Mouse (Mus musculus) heart, embryonic 10.5 days (tissue): Measurements from ENCODE around the gene Tmem115. TPM values are rescaled to one million over a fixed set of nuclear protein-coding genes. Genes with fewer than 3 reads are reported as not detected.

Experiments used
- DNase-seq: peaks from one replicate; pipeline ENCODE4 v3.0.0-alpha.2; 2017; ENCODE audit warnings: low spot score
- H3K27ac ChIP-seq: fragments of 300-500 bp; sonication (generic); 2 replicates; pipeline ENCODE4 v1.5.1; 2016; ENCODE audit warnings: mild to moderate bottlenecking
- H3K27me3 ChIP-seq: fragments of 300-500 bp; sonication (generic); 2 replicates; pipeline ENCODE4 v1.6.1; 2016; ENCODE audit warnings: mild to moderate bottlenecking; ENCODE audit not compliant: poor library complexity, insufficient read depth, severe bottlenecking
- H3K36me3 ChIP-seq: fragments of 300-500 bp; sonication (generic); 2 replicates; pipeline ENCODE4 v1.6.1; 2016; ENCODE audit warnings: mild to moderate bottlenecking, moderate library complexity
- H3K4me1 ChIP-seq: fragments of 300-500 bp; sonication (generic); 2 replicates; pipeline ENCODE4 v1.6.1; 2016; ENCODE audit warnings: mild to moderate bottlenecking
- H3K4me3 ChIP-seq: fragments of 300-500 bp; sonication (generic); 2 replicates; pipeline ENCODE4 v1.5.1; 2016; ENCODE audit warnings: mild to moderate bottlenecking, moderate library complexity
- H3K9me3 ChIP-seq: fragments of 300-500 bp; sonication (generic); 2 replicates; pipeline ENCODE4 v1.6.1; 2016; ENCODE audit warnings: mild to moderate bottlenecking, moderate library complexity
- WGBS: fragments of 180-500 bp; shearing (Covaris S2); methylation state at CpG from one replicate; pipeline ENCODE4 v1.1.7; 2016; 5-methylcytosine and 5-hydroxymethylcytosine counted together
- polyA plus RNA-seq: library from polyadenylated mRNA; unstranded; fragments of >200 nt; fragmentation: Nextera tagmentation; extraction: Ambion mirVana; gene quantifications from 2 replicates; pipeline ENCODE4 v1.2.1, GENCODE M21; 2016

The Tmem115 gene
- polyA plus RNA-seq, 1 experiment from 2014 or later = 46.8 TPM

DNA sequence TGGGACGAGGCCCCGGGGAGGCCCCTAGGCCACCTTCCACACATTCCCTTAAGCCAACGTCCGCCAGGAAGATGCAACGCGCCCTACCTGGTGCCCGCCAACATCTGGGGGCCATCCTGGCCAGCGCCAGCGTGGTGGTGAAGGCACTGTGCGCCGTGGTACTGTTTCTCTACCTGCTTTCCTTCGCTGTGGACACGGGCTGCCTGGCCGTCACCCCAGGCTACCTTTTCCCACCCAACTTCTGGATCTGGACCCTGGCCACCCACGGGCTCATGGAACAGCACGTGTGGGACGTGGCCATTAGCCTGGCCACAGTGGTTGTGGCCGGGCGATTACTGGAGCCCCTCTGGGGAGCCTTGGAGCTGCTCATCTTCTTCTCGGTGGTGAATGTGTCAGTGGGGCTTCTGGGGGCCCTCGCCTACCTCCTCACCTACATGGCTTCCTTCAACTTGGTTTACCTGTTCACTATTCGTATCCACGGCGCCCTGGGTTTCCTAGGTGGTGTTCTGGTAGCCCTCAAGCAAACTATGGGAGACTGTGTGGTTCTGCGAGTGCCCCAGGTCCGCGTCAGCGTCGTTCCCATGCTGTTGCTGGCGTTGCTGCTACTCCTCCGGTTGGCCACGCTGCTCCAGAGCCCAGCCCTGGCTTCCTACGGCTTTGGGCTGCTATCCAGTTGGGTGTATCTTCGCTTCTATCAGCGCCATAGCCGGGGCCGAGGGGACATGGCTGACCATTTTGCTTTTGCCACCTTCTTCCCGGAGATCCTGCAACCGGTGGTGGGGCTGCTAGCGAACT is 860 bp downstream of the Tmem115 start:
- peak overlapping the region; percentile 88 for H3K4me3 ChIP-seq
- no peak for DNase-seq
- peak overlapping the region; percentile 92 for H3K27ac ChIP-seq
- peaks cover 31% of the 10 kb centered on the region for H3K36me3 ChIP-seq
- 1% methylated on average over 40 of the region's 40 CpGs for WGBS
- H3K4me1 ChIP-seq = peaks cover 36% of the 10 kb centered on the region
- H3K27me3 ChIP-seq = 0 out of 2 replicates have a peak, but pooled peaks cover 2% of the 10 kb centered on the region
- no peaks in the 10 kb centered on the region for H3K9me3 ChIP-seq

DNA sequence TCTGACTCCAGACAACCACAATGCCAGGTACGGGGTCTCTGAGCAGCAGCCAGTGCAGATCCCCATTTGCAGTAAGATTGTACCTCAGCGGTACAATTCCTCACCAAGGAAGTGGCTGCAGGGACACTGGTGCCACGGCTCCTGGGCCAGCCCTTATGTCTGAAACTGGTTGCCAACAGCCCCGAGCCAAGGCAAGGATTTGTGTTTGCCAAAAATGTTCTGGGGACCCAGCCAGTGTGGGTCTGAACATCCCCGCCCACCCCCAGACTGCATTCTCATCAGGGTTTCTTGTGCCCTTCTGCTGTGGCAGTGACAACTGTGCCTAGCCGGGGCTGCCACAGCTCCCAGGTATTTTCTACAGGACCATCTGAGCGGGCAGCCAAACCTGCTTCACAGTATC is 4.5 kb downstream of the Tmem115 start:
- Histone ChIP-seq H3K27me3 (no peaks in the 10 kb centered on the region), H3K4me1 (peaks cover 58% of the 10 kb centered on the region), H3K27ac (no peak overlapping the region), H3K4me3 (no peak overlapping the region), H3K9me3 (no peaks in the 10 kb centered on the region), H3K36me3 (peaks cover 39% of the 10 kb centered on the region)
- WGBS = 87% methylated on average over 7 of the region's 7 CpGs
- DNase-seq = no peak

DNA sequence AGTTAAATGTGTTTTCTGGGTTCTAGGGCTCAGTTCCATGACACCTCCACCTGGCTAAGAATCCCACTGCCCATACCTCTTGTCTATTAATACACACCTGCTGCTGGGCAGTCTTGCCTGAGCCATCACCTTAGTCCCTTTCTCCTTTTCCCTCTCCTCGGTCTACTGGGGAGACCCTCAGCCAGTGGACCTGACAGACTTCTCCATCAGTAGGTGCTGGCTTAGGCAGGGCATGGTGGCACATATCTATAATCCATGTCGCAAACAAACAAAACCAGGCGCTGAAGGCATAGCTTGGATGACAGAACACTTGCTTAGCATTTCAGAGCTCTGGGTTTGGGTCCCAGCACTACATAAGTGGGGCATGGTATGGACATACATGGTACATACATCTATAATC is 5.0 kb downstream of the Tmem115 start:
- Histone ChIP-seq H3K36me3 (peaks cover 44% of the 10 kb centered on the region), H3K4me1 (peaks cover 60% of the 10 kb centered on the region), H3K27me3 (no peaks in the 10 kb centered on the region)

DNA sequence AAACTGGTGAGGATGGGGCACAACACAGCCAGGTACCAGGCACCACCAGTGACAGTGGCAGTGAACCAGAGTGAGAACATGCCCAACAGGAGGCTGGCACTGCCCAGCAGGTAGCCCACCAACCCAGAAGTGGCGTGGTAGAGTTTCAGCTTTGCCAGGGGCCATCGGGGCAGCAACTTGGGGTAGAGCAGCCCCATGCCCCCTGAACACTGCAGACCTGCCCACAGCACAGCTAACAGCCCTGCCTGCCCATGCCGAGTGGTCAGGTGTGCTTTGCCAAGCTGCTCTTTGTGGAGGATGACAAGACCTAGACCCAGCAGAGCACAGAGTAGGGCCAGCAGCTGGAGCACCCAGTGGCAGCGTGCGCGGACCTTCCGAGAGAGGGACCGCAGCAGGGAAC is 6.2 kb downstream of the Tmem115 start:
- no peak overlapping the region for H3K4me3 ChIP-seq
- no peaks in the 10 kb centered on the region for H3K27me3 ChIP-seq
- peaks cover 52% of the 10 kb centered on the region for H3K4me1 ChIP-seq
- peaks cover 55% of the 10 kb centered on the region for H3K36me3 ChIP-seq
- no peaks in the 10 kb centered on the region for H3K9me3 ChIP-seq
- 94% methylated on average over 8 of the region's 8 CpGs for WGBS
- H3K27ac ChIP-seq = no peak overlapping the region
- no peak for DNase-seq

More for the DNA sequence above, 5.0 kb downstream of the Tmem115 start:
- Histone ChIP-seq H3K27ac (no peak overlapping the region), H3K9me3 (no peaks in the 10 kb centered on the region), H3K4me3 (no peak overlapping the region)
- WGBS = 88% methylated on average over 3 of the region's 3 CpGs
- DNase-seq = no peak

DNA sequence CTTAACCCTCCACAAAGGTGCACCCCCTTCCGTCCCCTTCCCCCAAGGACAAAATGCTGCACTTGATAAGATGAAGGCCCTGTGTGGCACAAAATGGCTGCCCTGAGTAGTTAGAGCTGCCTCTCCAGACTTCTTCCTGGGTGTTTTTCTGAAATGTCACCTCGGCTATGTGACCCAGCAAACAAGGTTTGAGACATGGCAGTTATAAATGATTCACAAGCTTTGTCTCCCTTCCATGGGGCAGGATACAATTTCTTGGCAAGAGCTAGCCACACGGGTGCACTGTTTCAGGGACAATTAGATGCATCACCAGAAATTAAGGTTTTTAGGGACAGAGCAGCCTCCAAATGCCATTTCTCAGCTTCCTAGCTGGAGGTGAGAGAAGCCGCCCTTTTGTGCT is 6.7 kb downstream of the Tmem115 start:
- peaks cover 60% of the 10 kb centered on the region for H3K36me3 ChIP-seq
- H3K4me1 ChIP-seq = peaks cover 51% of the 10 kb centered on the region

DNA sequence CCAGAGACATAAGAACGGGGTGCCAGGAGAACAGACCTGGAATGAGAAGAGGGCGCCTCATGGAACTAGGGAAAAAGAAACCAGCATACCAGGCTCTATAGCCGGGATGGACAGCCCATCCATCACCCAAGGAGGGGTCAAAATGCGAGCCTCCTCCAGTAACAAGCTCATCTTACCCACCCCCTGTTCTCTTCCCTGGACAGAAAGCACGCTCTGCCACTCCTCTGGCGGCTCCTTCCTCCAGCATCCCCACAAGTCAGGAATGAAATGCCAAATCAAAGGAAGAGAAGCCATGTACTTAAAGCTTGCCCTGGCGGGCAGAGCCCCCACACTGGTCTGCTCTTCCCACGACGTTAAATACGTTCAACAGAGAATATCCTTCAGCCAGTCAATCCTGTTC is 7.3 kb downstream of the Tmem115 start:
- peaks cover 48% of the 10 kb centered on the region for H3K4me1 ChIP-seq
- DNase-seq = no peak
- no peaks in the 10 kb centered on the region for H3K9me3 ChIP-seq
- no peaks in the 10 kb centered on the region for H3K27me3 ChIP-seq
- H3K4me3 ChIP-seq = peak overlapping the region; percentile 78
- peaks cover 60% of the 10 kb centered on the region for H3K36me3 ChIP-seq
- H3K27ac ChIP-seq = 0 out of 2 replicates have a peak overlapping the region, but pooled peaks have one; percentile 86
- WGBS = 39% methylated on average over 10 of the region's 10 CpGs

More for the DNA sequence above, 6.7 kb downstream of the Tmem115 start:
- H3K27ac ChIP-seq = no peak overlapping the region
- WGBS = 71% methylated on average over 4 of the region's 4 CpGs
- no peaks in the 10 kb centered on the region for H3K27me3 ChIP-seq
- DNase-seq = no peak
- no peak overlapping the region for H3K4me3 ChIP-seq
- H3K9me3 ChIP-seq = no peaks in the 10 kb centered on the region

DNA sequence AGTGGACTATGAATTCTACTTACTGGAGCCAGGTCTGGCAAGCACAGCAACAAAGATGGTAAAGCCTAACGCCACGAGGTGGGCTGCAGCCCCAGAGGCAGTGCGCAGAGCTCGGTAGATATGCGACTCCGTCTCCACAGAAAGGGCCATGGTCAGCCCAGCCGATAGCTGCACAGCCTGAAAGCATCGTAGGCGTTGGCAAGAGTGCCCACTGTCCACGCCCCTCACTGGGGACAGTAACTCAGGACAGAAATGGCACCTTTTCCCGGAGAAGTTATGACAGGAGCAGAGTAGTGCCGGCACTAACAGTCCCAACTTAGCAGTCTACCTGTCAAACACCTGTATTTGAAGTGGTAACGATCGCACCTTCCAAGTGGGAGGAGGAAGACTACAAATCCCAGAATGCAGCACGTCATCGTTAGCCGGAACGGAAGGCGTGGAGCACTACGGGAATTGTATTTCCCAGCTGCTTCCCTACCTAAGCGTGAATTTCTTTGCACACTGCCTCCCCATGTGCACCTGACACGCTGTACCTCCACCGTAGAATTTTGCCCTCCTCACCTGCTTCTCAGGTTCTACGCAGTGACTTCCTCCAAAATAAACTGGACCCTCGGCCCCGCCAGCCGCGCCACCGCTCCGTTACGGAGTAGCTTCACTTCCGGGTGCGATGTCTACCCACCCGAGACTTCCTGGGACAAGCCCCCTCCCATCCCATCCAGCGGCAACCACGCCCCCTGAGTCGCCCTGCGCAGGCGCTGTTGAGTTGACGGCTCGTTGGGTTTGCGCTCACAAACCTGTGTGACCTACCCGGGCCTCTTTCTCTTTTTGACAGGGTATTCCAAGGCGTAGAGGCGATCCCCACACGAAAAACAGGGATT is 8.0 kb downstream of the Tmem115 start, which contains the start of the genes Cyb561d2 and Nprl2:
TSS of gene Cyb561d2 (minus strand) at position 720 of the 878 bp plus-strand sequence.
TSS of gene Nprl2 (plus strand) at position 753 of the 878 bp plus-strand sequence.
- Histone ChIP-seq H3K36me3 (peaks cover 58% of the 10 kb centered on the region), H3K4me3 (peak within 1 kb of the TSS; percentile 78), H3K27me3 (no peaks in the 10 kb centered on the region), H3K27ac (peak within 1 kb of the TSS; percentile 86), H3K9me3 (no peaks in the 10 kb centered on the region), H3K4me1 (peaks cover 46% of the 10 kb centered on the region)
- WGBS = under 1% methylated on average over 46 of the region's 46 CpGs
- peak; percentile 98 for DNase-seq

DNA sequence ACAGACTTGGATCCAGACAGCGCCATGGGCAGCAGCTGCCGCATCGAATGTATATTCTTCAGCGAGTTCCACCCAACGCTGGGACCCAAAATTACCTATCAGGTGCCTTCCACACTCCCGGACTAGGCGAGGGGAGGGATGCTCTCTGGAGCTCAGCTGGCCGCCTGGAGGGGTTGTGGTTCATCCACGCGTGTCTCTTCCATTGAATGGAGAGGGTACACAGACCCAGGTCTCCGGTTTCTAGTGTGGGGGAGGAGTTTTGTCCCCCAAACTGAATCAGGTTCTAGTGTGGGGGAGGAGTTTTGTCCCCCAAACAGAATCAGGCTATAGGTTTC is 8.6 kb downstream of the Tmem115 start:
- H3K36me3 ChIP-seq = peaks cover 52% of the 10 kb centered on the region
- H3K27ac ChIP-seq = peak overlapping the region; percentile 86

DNA sequence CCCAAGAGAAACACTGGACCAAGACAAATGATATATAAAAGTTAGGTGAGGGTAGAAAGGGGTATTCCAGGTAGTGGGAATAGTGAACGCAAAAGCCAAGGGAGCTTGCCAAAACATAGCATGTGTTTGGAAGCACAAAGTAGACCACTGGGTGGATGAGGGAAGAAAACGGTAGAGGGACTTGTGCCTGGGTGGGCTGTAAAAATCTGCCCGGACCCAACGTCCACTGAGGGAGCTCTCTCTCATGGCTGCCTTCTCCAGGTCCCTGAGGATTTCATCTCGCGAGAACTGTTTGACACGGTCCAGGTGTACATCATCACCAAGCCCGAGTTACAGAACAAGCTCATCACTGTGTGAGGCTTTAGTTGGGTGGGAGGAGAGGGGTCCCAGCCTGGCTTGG is 9.0 kb downstream of the Tmem115 start:
- 46% methylated on average over 8 of the region's 8 CpGs for WGBS
- Histone ChIP-seq H3K36me3 (peaks cover 48% of the 10 kb centered on the region), H3K27me3 (peaks cover 5% of the 10 kb centered on the region; the same call in 1 of the 2 replicates), H3K4me1 (peaks cover 46% of the 10 kb centered on the region), H3K9me3 (no peaks in the 10 kb centered on the region), H3K27ac (peak overlapping the region; percentile 86), H3K4me3 (peak overlapping the region; percentile 78)
- DNase-seq = no peak

More for the DNA sequence above, 8.6 kb downstream of the Tmem115 start:
- WGBS = 3% methylated on average over 11 of the region's 11 CpGs
- Histone ChIP-seq H3K4me3 (peak overlapping the region; percentile 78), H3K4me1 (peaks cover 46% of the 10 kb centered on the region), H3K9me3 (no peaks in the 10 kb centered on the region), H3K27me3 (0 out of 2 replicates have a peak, but pooled peaks cover under 1% of the 10 kb centered on the region)
- no peak for DNase-seq

DNA sequence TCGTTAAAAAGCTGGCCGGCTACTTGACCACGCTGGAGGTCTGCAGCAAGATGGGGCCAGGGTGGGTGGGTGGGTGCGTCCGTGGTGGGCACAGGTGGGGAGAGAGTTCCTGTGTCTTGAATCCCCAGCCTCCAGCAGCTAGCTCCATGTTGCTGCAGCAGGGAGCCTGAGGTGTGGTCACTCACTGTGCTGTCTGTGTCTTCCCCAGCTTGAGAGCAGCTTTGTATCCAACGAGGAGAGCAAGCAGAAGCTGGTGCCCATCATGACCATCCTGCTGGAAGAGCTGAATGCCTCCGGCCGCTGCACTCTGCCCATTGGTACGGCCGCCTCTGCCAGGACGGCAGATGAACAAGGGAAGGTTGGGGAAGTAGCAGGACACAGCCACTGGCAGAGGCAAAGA is 9.6 kb downstream of the Tmem115 start:
- H3K4me1 ChIP-seq = peaks cover 49% of the 10 kb centered on the region
- H3K4me3 ChIP-seq = peak overlapping the region; percentile 78
- 85% methylated on average over 11 of the region's 11 CpGs for WGBS

DNA sequence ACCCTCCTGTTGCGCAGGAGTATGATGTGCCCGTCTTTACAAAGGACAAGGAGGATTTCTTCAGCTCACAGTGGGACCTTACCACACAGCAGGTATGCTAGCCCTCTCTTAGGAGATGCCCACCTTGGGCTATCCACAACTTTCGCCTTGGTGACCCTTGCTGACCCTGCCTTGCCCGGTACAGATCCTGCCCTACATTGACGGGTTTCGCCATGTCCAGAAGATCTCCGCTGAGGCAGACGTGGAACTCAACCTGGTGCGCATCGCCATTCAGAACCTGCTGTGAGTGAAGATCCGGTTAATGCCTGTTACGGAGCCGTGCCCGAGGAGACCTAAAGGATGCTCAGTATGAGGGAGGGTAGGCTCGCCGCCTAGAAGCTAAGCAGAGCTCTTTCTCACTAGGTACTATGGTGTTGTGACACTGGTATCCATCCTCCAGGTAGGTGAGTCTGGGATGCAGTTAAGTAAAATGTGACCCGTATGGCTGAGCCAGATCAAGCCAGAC is 10.5 kb downstream of the Tmem115 start:
- peaks cover 33% of the 10 kb centered on the region for H3K36me3 ChIP-seq
- no peak overlapping the region for H3K27ac ChIP-seq
- peaks cover 49% of the 10 kb centered on the region for H3K4me1 ChIP-seq
- no peaks in the 10 kb centered on the region for H3K9me3 ChIP-seq
- no peak for DNase-seq
- WGBS = 92% methylated on average over 17 of the region's 17 CpGs
- peaks cover 20% of the 10 kb centered on the region for H3K27me3 ChIP-seq
- no peak overlapping the region for H3K4me3 ChIP-seq

More for the DNA sequence above, 9.6 kb downstream of the Tmem115 start:
- Histone ChIP-seq H3K27me3 (peaks cover 10% of the 10 kb centered on the region; the same call in 1 of the 2 replicates), H3K36me3 (peaks cover 43% of the 10 kb centered on the region), H3K27ac (peak overlapping the region; percentile 42), H3K9me3 (no peaks in the 10 kb centered on the region)
- DNase-seq = no peak

DNA sequence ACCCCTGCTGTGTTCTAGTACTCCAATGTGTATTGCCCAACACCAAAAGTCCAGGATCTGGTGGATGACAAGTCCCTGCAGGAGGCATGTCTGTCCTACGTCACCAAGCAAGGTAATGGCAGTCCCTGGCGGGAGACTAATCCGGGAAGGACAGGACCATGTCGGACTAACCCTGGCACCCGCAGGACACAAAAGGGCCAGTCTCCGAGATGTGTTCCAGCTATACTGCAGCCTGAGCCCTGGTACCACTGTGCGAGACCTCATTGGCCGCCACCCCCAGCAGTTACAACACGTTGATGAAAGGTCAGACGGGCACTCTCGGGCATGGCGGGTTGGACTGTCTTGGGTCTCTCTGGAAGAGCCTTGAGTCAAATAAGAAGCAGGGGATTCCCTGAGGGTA is 11.0 kb downstream of the Tmem115 start:
- no peak overlapping the region for H3K4me3 ChIP-seq
- no peak for DNase-seq
- no peak overlapping the region for H3K27ac ChIP-seq
- peaks cover 25% of the 10 kb centered on the region for H3K27me3 ChIP-seq
- H3K36me3 ChIP-seq = peaks cover 28% of the 10 kb centered on the region
- WGBS = 86% methylated on average over 12 of the region's 12 CpGs
- no peaks in the 10 kb centered on the region for H3K9me3 ChIP-seq
- H3K4me1 ChIP-seq = peaks cover 52% of the 10 kb centered on the region
